Mouse (Mus musculus): ENCODE data around the gene 3830406C13Rik. TPM values are rescaled to one million over a fixed set of nuclear protein-coding genes. Genes with fewer than 3 reads are reported as not detected.

Gene 3830406C13Rik
- polyA plus RNA-seq, 1 experiment = 13.5 TPM

GRCm38 (mm10) chr14:12343451-12343941 lies 59.5 kb downstream of the 3830406C13Rik start:
- H3K27ac ChIP-seq (ENCODE audit: insufficient read depth, low read depth, low read length) = no peak overlapping the region
- no peaks in the 10 kb centered on the region for H3K4me1 ChIP-seq (ENCODE audit: control insufficient read depth, insufficient read depth, low read length)
- DNase-seq = no peak
- no peaks in the 10 kb centered on the region for H3K36me3 ChIP-seq (ENCODE audit: control insufficient read depth, insufficient read depth, low read length)
- H3K4me3 ChIP-seq (ENCODE audit: insufficient read depth, low read depth, low read length) = no peak overlapping the region
- WGBS = 6% methylated on average over 20 of the region's 20 CpGs
- peaks cover 9% of the 10 kb centered on the region for H3K27me3 ChIP-seq (replicated peaks; ENCODE audit: control insufficient read depth, insufficient read depth, low read length)
- TF ChIP-seq CTCF (conservative IDR thresholded peaks at IDR 0.05; ENCODE audit: insufficient read depth, insufficient read length, low read depth, low read length) (no peak), POLR2A (IDR thresholded peaks at IDR 0.05; ENCODE audit: low read depth, low read length) (no peak)

- H3K27me3 ChIP-seq (replicated peaks; ENCODE audit: control insufficient read depth, insufficient read depth, low read length) = peaks cover 8% of the 10 kb centered on the region
Observed at GRCm38 (mm10) chr14:12344061-12344745, 60.2 kb downstream of the 3830406C13Rik start.

GRCm38 (mm10) chr14:12344746-12345240 lies 60.8 kb downstream of the 3830406C13Rik start:
- no peak overlapping the region for H3K4me3 ChIP-seq (ENCODE audit: insufficient read depth, low read depth, low read length)
- WGBS = under 1% methylated on average over 39 of the region's 39 CpGs

More at GRCm38 (mm10) chr14:12344061-12344745, 60.2 kb downstream of the 3830406C13Rik start:
- H3K27ac ChIP-seq (ENCODE audit: insufficient read depth, low read depth, low read length) = no peak overlapping the region
- TF ChIP-seq CTCF (conservative IDR thresholded peaks at IDR 0.05; ENCODE audit: insufficient read depth, insufficient read length, low read depth, low read length) = no peak
- no peaks in the 10 kb centered on the region for H3K36me3 ChIP-seq (ENCODE audit: control insufficient read depth, insufficient read depth, low read length)
- WGBS = 4% methylated on average over 24 of the region's 24 CpGs
- H3K4me1 ChIP-seq (ENCODE audit: control insufficient read depth, insufficient read depth, low read length) = no peaks in the 10 kb centered on the region
- DNase-seq = peak; percentile 47
- no peak overlapping the region for H3K4me3 ChIP-seq (ENCODE audit: insufficient read depth, low read depth, low read length)

GRCm38 (mm10) chr14:12345241-12345921 lies 61.4 kb downstream of the 3830406C13Rik start:
- H3K4me3 ChIP-seq (ENCODE audit: insufficient read depth, low read depth, low read length) = no peak overlapping the region
- peaks cover 8% of the 10 kb centered on the region for H3K27me3 ChIP-seq (replicated peaks; ENCODE audit: control insufficient read depth, insufficient read depth, low read length)
- WGBS = 2% methylated on average over 40 of the region's 40 CpGs

More at GRCm38 (mm10) chr14:12344746-12345240, 60.8 kb downstream of the 3830406C13Rik start:
- Histone ChIP-seq H3K36me3 (ENCODE audit: control insufficient read depth, insufficient read depth, low read length) (no peaks in the 10 kb centered on the region), H3K27me3 (replicated peaks; ENCODE audit: control insufficient read depth, insufficient read depth, low read length) (peaks cover 8% of the 10 kb centered on the region), H3K27ac (ENCODE audit: insufficient read depth, low read depth, low read length) (no peak overlapping the region), H3K4me1 (ENCODE audit: control insufficient read depth, insufficient read depth, low read length) (no peaks in the 10 kb centered on the region)
- no peak for DNase-seq
- TF ChIP-seq POLR2A (IDR thresholded peaks at IDR 0.05; ENCODE audit: low read depth, low read length) (no peak), CTCF (conservative IDR thresholded peaks at IDR 0.05; ENCODE audit: insufficient read depth, insufficient read length, low read depth, low read length) (no peak)

GRCm38 (mm10) chr14:12346011-12346864 lies 62.3 kb downstream of the 3830406C13Rik start:
- 2% methylated on average over 50 of the region's 50 CpGs for WGBS
- H3K36me3 ChIP-seq (ENCODE audit: control insufficient read depth, insufficient read depth, low read length) = no peaks in the 10 kb centered on the region
- H3K4me1 ChIP-seq (ENCODE audit: control insufficient read depth, insufficient read depth, low read length) = no peaks in the 10 kb centered on the region
- peaks cover 8% of the 10 kb centered on the region for H3K27me3 ChIP-seq (replicated peaks; ENCODE audit: control insufficient read depth, insufficient read depth, low read length)
- no peak overlapping the region for H3K4me3 ChIP-seq (ENCODE audit: insufficient read depth, low read depth, low read length)
- no peak for DNase-seq
- TF ChIP-seq CTCF (conservative IDR thresholded peaks at IDR 0.05; ENCODE audit: insufficient read depth, insufficient read length, low read depth, low read length) (no peak), POLR2A (IDR thresholded peaks at IDR 0.05; ENCODE audit: low read depth, low read length) (no peak)
- H3K27ac ChIP-seq (ENCODE audit: insufficient read depth, low read depth, low read length) = no peak overlapping the region

More at GRCm38 (mm10) chr14:12345241-12345921, 61.4 kb downstream of the 3830406C13Rik start:
- TF ChIP-seq CTCF (conservative IDR thresholded peaks at IDR 0.05; ENCODE audit: insufficient read depth, insufficient read length, low read depth, low read length) (no peak), POLR2A (IDR thresholded peaks at IDR 0.05; ENCODE audit: low read depth, low read length) (no peak)
- no peaks in the 10 kb centered on the region for H3K4me1 ChIP-seq (ENCODE audit: control insufficient read depth, insufficient read depth, low read length)
- DNase-seq = no peak
- no peaks in the 10 kb centered on the region for H3K36me3 ChIP-seq (ENCODE audit: control insufficient read depth, insufficient read depth, low read length)
- no peak overlapping the region for H3K27ac ChIP-seq (ENCODE audit: insufficient read depth, low read depth, low read length)

GRCm38 (mm10) chr14:12346865-12347600 lies 63.1 kb downstream of the 3830406C13Rik start:
- Histone ChIP-seq H3K36me3 (ENCODE audit: control insufficient read depth, insufficient read depth, low read length) (no peaks in the 10 kb centered on the region), H3K4me3 (ENCODE audit: insufficient read depth, low read depth, low read length) (no peak overlapping the region), H3K27ac (ENCODE audit: insufficient read depth, low read depth, low read length) (no peak overlapping the region), H3K27me3 (replicated peaks; ENCODE audit: control insufficient read depth, insufficient read depth, low read length) (peaks cover 6% of the 10 kb centered on the region), H3K4me1 (ENCODE audit: control insufficient read depth, insufficient read depth, low read length) (no peaks in the 10 kb centered on the region)
- DNase-seq = no peak
- no peak for TF ChIP-seq CTCF (conservative IDR thresholded peaks at IDR 0.05; ENCODE audit: insufficient read depth, insufficient read length, low read depth, low read length)
- TF ChIP-seq POLR2A (IDR thresholded peaks at IDR 0.05; ENCODE audit: low read depth, low read length) = no peak
- 3% methylated on average over 26 of the region's 26 CpGs for WGBS

Measured in kidney, adult 2 months (tissue).